Mouse (Mus musculus) midbrain, postnatal 0 days (tissue): ENCODE results near the gene Mbnl3. TPM values are rescaled to one million over a fixed set of nuclear protein-coding genes. Genes with fewer than 3 reads are reported as not detected.

Experiments
- ATAC-seq: fragments of 200-750 bp; cut with Nextera tagmentation; 2 replicates; pipeline ENCODE4 v1.8.0; 2017; ENCODE audit warnings: moderate number of reproducible peaks, mild to moderate bottlenecking, moderate TSS enrichment, moderate library complexity; ENCODE audit not compliant: low FRiP score
- DNase-seq: peaks from one replicate; pipeline ENCODE4 v3.0.0-alpha.2; 2015; ENCODE audit warnings: low spot score
- H3K27ac ChIP-seq: fragments of 300-500 bp; sonication (generic); 2 replicates; pipeline ENCODE4 v1.5.1; 2014; ENCODE audit warnings: low read depth, mild to moderate bottlenecking, low read length, mixed read lengths
- H3K27me3 ChIP-seq: fragments of 300-500 bp; sonication (generic); 2 replicates; pipeline ENCODE4 v1.6.1; 2014; ENCODE audit warnings: low read length, control low read depth, mixed read lengths; ENCODE audit not compliant: insufficient read depth
- H3K36me3 ChIP-seq: fragments of 300-500 bp; sonication (generic); 2 replicates; pipeline ENCODE4 v1.6.1; 2014; ENCODE audit warnings: low read length, control low read depth, mixed read lengths; ENCODE audit not compliant: insufficient read depth
- H3K4me1 ChIP-seq: fragments of 300-500 bp; sonication (generic); 2 replicates; pipeline ENCODE4 v1.6.1; 2014; ENCODE audit warnings: mild to moderate bottlenecking, control low read depth, antibody characterized with exemption, low read length, mixed read lengths; ENCODE audit not compliant: insufficient read depth
- H3K4me2 ChIP-seq: fragments of 300-500 bp; sonication (generic); 2 replicates; pipeline ENCODE4 v1.6.1; 2014; ENCODE audit warnings: low read depth, mild to moderate bottlenecking, low read length, mixed read lengths; ENCODE audit not compliant: poor library complexity, severe bottlenecking
- H3K4me3 ChIP-seq: fragments of 300-500 bp; sonication (generic); 2 replicates; pipeline ENCODE4 v1.5.1; 2014; ENCODE audit warnings: low read depth, mild to moderate bottlenecking, low read length, moderate library complexity
- H3K9ac ChIP-seq: fragments of 300-500 bp; sonication (generic); replicated peaks from 2 replicates; pipeline ENCODE4 v1.6.1; 2014; ENCODE audit warnings: mild to moderate bottlenecking, low read length, moderate library complexity, mixed read lengths; ENCODE audit not compliant: poor library complexity, severe bottlenecking
- H3K9me3 ChIP-seq: fragments of 300-500 bp; sonication (generic); 2 replicates; pipeline ENCODE4 v1.6.1; 2016; ENCODE audit warnings: low read length, control low read depth
- CTCF ChIP-seq: IDR thresholded peaks from 2 replicates; pipeline ENCODE4 v1.5.1; 2016; ENCODE audit warnings: antibody characterized with exemption, mild to moderate bottlenecking
- WGBS: fragments of 180-500 bp; shearing (Covaris S2); extraction: QIAGEN DNeasy Blood & Tissue Kit; methylation state at CpG from one replicate; pipeline ENCODE4 v1.1.7; 2014; 5-methylcytosine and 5-hydroxymethylcytosine counted together
- polyA plus RNA-seq: library from polyadenylated mRNA; unstranded; fragments of >200 nt; fragmentation: Nextera tagmentation; extraction: Ambion mirVana; gene quantifications from 2 replicates; pipeline ENCODE4 v1.2.1, GENCODE M21; 2015
- total RNA-seq: library from RNA; depleted of rRNA; stranded (reverse); fragments of >200 nt; gene quantifications from 2 replicates; pipeline ENCODE4 v1.2.3, GENCODE M21; 2014; rRNA removed

Mbnl3 gene
- total RNA-seq (0.38 and 0.55 TPM in 2 replicates), polyA plus RNA-seq (0.49 and 1.3 TPM in 2 replicates)

DNA sequence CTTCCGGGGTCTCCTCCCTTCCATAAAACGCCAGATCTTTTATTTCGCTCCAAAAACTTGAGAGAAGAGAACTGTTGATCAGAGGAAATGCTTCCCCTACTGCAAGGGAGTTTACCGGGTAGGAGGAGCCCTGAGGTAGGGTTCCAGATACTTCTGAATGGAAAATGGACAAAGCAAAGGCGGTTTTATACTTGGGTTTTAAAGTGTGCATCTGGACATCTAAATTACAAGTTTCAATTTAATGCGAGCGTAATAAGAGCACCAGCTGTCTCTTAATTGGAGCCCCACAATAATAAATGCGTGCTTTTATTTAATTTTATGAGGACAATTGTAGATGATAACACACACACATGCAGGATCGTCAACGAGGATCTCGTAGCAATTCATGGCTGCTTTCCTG lies at the start of gene Mbnl3:
Gene Mbnl3 (minus strand): TSS at position 101 of the 400 bp plus-strand sequence.
- Histone ChIP-seq H3K27ac (no peak within 1 kb of the TSS), H3K4me2 (peak within 1 kb of the TSS; percentile 69), H3K4me1 (no peaks in the 10 kb centered on the region), H3K4me3 (peak within 1 kb of the TSS; percentile 46), H3K9ac (no peak within 1 kb of the TSS), H3K36me3 (no peaks in the 10 kb centered on the region), H3K27me3 (0 out of 2 replicates have a peak, but pooled peaks cover 4% of the 10 kb centered on the region), H3K9me3 (no peaks in the 10 kb centered on the region)
- WGBS: 45% methylated on average over 11 of the region's 11 CpGs
- TF ChIP-seq CTCF: no peak
- no peak for DNase-seq
- ATAC-seq: no peak

DNA sequence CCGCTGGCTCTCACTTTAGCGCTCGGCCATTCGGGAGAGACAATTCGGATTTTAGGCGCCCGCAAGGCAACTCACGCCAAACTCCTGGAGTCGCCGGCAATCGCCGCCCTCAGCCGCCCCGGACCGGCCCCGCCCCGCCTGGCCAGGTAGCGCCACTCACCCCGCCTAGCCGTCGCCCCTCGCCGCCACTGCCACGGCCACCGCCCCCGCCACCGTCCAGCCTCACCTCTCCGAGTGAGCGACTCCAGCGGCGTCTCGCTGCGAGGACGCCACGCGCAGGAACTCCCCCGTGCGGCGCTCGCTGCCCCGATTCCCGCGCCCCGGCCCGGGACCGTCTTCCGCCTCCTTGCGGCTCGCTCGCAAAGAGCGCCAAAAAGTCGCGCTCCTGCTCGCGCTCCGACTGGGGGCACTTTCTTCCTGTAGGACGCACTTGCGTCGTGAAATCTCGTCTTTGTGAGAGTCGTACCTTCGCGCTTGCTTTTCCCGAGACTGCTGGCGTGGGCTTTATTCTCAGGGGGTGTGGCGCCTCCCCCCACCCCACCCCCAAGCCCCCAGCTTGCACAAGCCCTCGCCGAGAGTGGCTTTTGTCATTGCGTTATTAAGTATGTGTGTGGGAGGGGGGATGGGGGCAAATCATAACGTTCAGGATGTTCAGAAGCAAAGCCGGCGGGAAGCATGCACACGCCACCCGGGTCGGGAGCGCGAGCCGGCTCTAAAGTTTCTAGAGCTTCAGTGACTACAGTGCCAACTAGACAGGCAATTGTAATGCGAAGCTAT lies 596 bp downstream of the Mbnl3 start:
- no peaks in the 10 kb centered on the region for H3K4me1 ChIP-seq
- ATAC-seq: peak; percentile 66
- H3K36me3 ChIP-seq: no peaks in the 10 kb centered on the region
- H3K9me3 ChIP-seq: no peaks in the 10 kb centered on the region
- peak overlapping the region; percentile 69 for H3K4me2 ChIP-seq
- H3K4me3 ChIP-seq: peak overlapping the region; percentile 46
- peak; percentile 17 for DNase-seq
- no peak overlapping the region for H3K27ac ChIP-seq
- no peak overlapping the region for H3K9ac ChIP-seq
- 0 out of 2 replicates have a peak, but pooled peaks cover 4% of the 10 kb centered on the region for H3K27me3 ChIP-seq
- 16% methylated on average over 70 of the region's 79 CpGs for WGBS
- peak; percentile 58 for TF ChIP-seq CTCF

DNA sequence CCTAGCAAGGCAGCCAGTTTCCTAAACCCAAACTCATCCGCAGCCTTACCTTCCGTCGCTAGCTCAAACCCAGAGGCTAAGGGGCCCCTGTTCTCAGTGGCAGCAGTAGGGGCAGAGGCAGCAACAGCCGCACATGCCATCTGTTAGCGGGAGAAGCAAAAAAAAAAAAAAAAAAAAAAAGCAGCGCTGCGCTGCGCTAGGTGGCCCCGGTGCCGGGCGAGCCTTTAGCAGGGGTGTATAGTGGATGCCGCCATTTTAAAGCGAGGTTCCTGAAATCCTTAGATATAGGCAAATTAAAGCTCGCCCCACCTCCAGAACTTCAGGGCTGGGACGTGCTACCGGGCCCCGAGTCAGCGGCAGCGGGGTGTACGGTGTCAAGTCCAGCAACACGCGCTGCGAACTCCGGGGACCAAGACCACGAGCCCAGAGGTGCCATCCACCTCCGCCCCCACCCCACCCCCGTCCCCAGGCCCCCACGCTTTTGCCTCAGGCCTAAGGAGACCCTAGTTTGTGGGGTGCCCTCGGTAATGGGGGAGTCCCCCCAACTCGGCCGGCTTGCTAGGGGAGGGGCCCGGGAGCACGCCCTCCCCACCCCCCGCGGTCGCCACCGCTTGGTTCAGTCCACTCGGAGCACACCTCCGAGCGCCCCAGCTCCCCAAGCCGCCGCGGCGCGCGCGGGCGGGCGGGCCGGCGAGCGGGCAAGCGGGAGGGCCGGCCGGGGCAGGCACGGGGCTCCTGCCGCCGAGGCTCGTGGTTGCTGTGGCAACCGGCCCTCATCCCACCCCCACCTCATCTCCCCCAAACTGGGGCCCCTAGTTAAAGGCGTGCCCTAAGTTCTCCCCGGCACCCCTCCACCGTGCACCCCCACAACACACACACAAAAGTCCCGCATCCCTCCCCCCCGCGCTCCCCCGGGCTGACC lies 1.4 kb downstream of the Mbnl3 start:
- ATAC-seq (peak; percentile 66), DNase-seq (peak; percentile 12)
- no peaks in the 10 kb centered on the region for H3K4me1 ChIP-seq
- peak overlapping the region; percentile 46 for H3K4me3 ChIP-seq
- H3K9me3 ChIP-seq: no peaks in the 10 kb centered on the region
- no peaks in the 10 kb centered on the region for H3K36me3 ChIP-seq
- no peak for TF ChIP-seq CTCF
- 0 out of 2 replicates have a peak, but pooled peaks cover 4% of the 10 kb centered on the region for H3K27me3 ChIP-seq
- WGBS: 26% methylated on average over 34 of the region's 67 CpGs
- no peak overlapping the region for H3K9ac ChIP-seq
- H3K4me2 ChIP-seq: peak overlapping the region; percentile 69
- no peak overlapping the region for H3K27ac ChIP-seq

DNA sequence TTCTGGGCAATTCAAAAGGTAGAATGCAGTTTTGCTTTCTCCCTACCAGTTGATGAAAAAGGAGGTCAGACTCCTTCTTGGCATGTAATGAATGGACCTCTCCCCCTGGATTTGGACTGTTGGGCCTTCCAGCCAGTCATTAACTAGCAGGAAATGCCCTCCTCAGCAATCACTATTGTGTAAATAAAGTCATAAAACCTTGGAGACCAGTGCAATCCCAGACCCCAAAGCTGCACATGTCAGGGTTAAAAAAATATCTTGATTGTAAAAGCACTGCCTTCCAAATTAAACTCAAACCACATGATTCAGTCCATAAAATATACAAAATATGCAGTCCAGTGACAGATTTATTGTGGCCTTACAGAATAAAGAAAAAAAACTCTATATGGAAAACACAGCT lies 9.3 kb downstream of the Mbnl3 start:
- Histone ChIP-seq H3K27me3 (no peaks in the 10 kb centered on the region), H3K36me3 (no peaks in the 10 kb centered on the region), H3K4me2 (no peak overlapping the region), H3K9me3 (no peaks in the 10 kb centered on the region), H3K9ac (no peak overlapping the region), H3K27ac (no peak overlapping the region), H3K4me3 (no peak overlapping the region), H3K4me1 (no peaks in the 10 kb centered on the region)
- DNase-seq (no peak), ATAC-seq (no peak)
- no peak for TF ChIP-seq CTCF

DNA sequence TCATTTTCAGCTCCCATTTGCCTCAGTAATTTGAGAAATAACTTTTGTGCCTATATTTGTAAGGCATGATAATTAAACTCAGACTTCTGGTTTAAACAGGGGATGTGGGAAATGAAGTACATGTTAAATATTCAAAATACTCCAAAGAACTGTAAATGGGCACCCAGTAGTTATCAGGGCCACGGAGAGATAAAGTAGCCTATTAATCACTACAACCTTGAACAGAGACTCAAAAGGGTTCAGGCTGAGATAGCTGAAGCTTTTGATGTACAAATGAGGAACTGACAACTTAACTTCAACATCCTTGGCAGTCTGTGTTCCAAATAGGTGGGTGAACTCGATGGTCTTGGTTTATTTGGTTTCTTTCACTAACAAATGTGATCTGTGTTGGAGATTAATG lies 34.4 kb downstream of the Mbnl3 start:
- no peak for ATAC-seq
- 63% methylated on average over 2 of the region's 2 CpGs for WGBS
- no peak overlapping the region for H3K27ac ChIP-seq
- no peaks in the 10 kb centered on the region for H3K27me3 ChIP-seq
- H3K4me2 ChIP-seq: no peak overlapping the region
- no peak overlapping the region for H3K4me3 ChIP-seq
- no peaks in the 10 kb centered on the region for H3K4me1 ChIP-seq
- H3K9me3 ChIP-seq: no peaks in the 10 kb centered on the region
- no peak for TF ChIP-seq CTCF
- DNase-seq: no peak
- no peak overlapping the region for H3K9ac ChIP-seq
- H3K36me3 ChIP-seq: no peaks in the 10 kb centered on the region

DNA sequence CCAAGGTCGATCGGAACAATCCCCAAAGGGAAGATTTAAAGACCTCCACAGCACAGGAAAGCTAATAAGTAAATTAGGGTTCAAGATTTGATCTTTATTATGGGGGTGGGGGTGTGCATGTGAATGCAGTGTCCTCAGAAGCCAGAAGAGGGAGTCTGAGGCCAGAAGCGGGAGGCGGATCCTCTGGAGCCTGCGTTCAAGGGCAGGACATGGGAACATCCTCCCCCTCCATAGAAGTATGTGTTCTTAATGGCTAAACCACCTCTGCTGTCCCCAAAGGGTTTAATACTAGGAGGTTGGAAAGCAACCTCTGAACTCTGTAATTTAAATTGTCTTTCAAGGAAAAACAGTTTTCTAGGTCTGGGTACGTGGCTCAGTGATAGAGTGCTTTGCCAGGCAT lies 34.9 kb downstream of the Mbnl3 start:
- H3K4me3 ChIP-seq: no peak overlapping the region
- no peak overlapping the region for H3K4me2 ChIP-seq
- H3K36me3 ChIP-seq: no peaks in the 10 kb centered on the region
- ATAC-seq (no peak), DNase-seq (no peak)
- no peak overlapping the region for H3K27ac ChIP-seq
- WGBS: 65% methylated on average over 6 of the region's 6 CpGs
- TF ChIP-seq CTCF: peak; percentile 25; the same call in 1 of the 2 replicates
- no peaks in the 10 kb centered on the region for H3K27me3 ChIP-seq
- H3K9me3 ChIP-seq: no peaks in the 10 kb centered on the region
- H3K9ac ChIP-seq: no peak overlapping the region
- H3K4me1 ChIP-seq: no peaks in the 10 kb centered on the region
